11 mouse cellular contexts compared by ENCODE assay signal in genomic region chr4:144960188-144960904, GRCm38 (mm10).
DNase-seq lines count a peak whose midpoint lies in the region; ATAC-seq and TF ChIP-seq lines count a peak whose summit lies in the region.
"Had no signal": no experiment of that assay in that cellular context is flagged by ENCODE, and none has a peak within 500 bp of the region (broad histone marks: within the 10 kb centered on the region; RNA-seq: fewer than 3 reads in every experiment).

No protein-coding gene starts in this region.

- 62% methylated on average over 8 of the region's 8 CpGs for WGBS in limb, embryonic 12.5 days
- WGBS in limb, embryonic 10.5 days = 66% methylated on average over 8 of the region's 8 CpGs
- WGBS in kidney, adult 2 months = 8% methylated on average over 8 of the region's 8 CpGs
- 52% methylated on average over 8 of the region's 8 CpGs for WGBS in lung, embryonic 16.5 days
- WGBS in midbrain, embryonic 14.5 days = 67% methylated on average over 8 of the region's 8 CpGs
- WGBS in cerebellum, adult 2 months = 77% methylated on average over 8 of the region's 8 CpGs

- H3K4me2 ChIP-seq in limb, embryonic 12.5 days = no peak overlapping the region
- H3K4me2 ChIP-seq in lung, embryonic 16.5 days (ENCODE audit: low read depth, low read length) = no peak overlapping the region
- H3K4me2 ChIP-seq in midbrain, embryonic 14.5 days (ENCODE audit: low read length) = no peak overlapping the region
- H3K4me2 ChIP-seq: embryonic facial prominence, embryonic 12.5 days had no signal

- no peaks in the 10 kb centered on the region for H3K27me3 ChIP-seq in limb, embryonic 12.5 days
- 0 out of 2 replicates have a peak, but pooled peaks cover 4% of the 10 kb centered on the region for H3K27me3 ChIP-seq in limb, embryonic 10.5 days (ENCODE audit: low read depth, poor library complexity, severe bottlenecking)
- no peaks in the 10 kb centered on the region for H3K27me3 ChIP-seq in kidney, adult 2 months (replicated peaks; ENCODE audit: control insufficient read depth, insufficient read depth, low read length)
- H3K27me3 ChIP-seq in lung, embryonic 16.5 days (ENCODE audit: control insufficient read depth, insufficient read depth, low read depth, low read length) = no peaks in the 10 kb centered on the region
- no peaks in the 10 kb centered on the region for H3K27me3 ChIP-seq in midbrain, embryonic 14.5 days (ENCODE audit: control insufficient read depth, insufficient read depth, low read length)
- H3K27me3 ChIP-seq in cerebellum, adult 2 months (ENCODE audit: control insufficient read depth, insufficient read depth, low read length) = no peaks in the 10 kb centered on the region
- H3K27me3 ChIP-seq: CH12.LX; embryonic facial prominence, embryonic 12.5 days had no signal

- H3K4me1 ChIP-seq in limb, embryonic 12.5 days (replicated peaks) = peaks cover 5% of the 10 kb centered on the region; the same call in 1 of the 2 replicates
- H3K4me1 ChIP-seq in limb, embryonic 10.5 days = peaks cover 6% of the 10 kb centered on the region; the same call in 1 of the 2 replicates
- H3K4me1 ChIP-seq in kidney, adult 2 months (ENCODE audit: control insufficient read depth, insufficient read depth, low read length) = peaks cover 26% of the 10 kb centered on the region
- peaks cover 12% of the 10 kb centered on the region; the same call in 1 of the 2 replicates for H3K4me1 ChIP-seq in lung, embryonic 16.5 days (replicated peaks; ENCODE audit: control insufficient read depth, insufficient read depth, low read length)
- H3K4me1 ChIP-seq in midbrain, embryonic 14.5 days (ENCODE audit: control insufficient read depth, insufficient read depth, low read length) = no peaks in the 10 kb centered on the region
- H3K4me1 ChIP-seq in cerebellum, adult 2 months (ENCODE audit: control insufficient read depth, insufficient read depth, low read length) = peaks cover 2% of the 10 kb centered on the region

- no peak for TF ChIP-seq POLR2A in kidney, adult 2 months (IDR thresholded peaks at IDR 0.05; ENCODE audit: low read depth, low read length)
- no peak for TF ChIP-seq POLR2A in cerebellum, adult 2 months (IDR thresholded peaks at IDR 0.05; ENCODE audit: borderline replicate concordance, insufficient read depth, low read length)

- H3K9ac ChIP-seq in limb, embryonic 12.5 days (replicated peaks) = no peak overlapping the region
- H3K9ac ChIP-seq in lung, embryonic 16.5 days (ENCODE audit: low read length) = no peak overlapping the region
- no peak overlapping the region for H3K9ac ChIP-seq in midbrain, embryonic 14.5 days (replicated peaks; ENCODE audit: low read length)
- H3K9ac ChIP-seq: embryonic facial prominence, embryonic 12.5 days had no signal

- H3K9me3 ChIP-seq in limb, embryonic 12.5 days = no peaks in the 10 kb centered on the region
- H3K9me3 ChIP-seq in limb, embryonic 10.5 days (replicated peaks) = no peaks in the 10 kb centered on the region
- H3K9me3 ChIP-seq in lung, embryonic 16.5 days (ENCODE audit: control insufficient read depth, low read length) = no peaks in the 10 kb centered on the region
- H3K9me3 ChIP-seq in midbrain, embryonic 14.5 days (ENCODE audit: control insufficient read depth, low read length) = no peaks in the 10 kb centered on the region
- H3K9me3 ChIP-seq: embryonic facial prominence, embryonic 12.5 days had no signal

- H3K4me3 ChIP-seq in limb, embryonic 12.5 days (replicated peaks) = no peak overlapping the region
- no peak overlapping the region for H3K4me3 ChIP-seq in limb, embryonic 10.5 days
- H3K4me3 ChIP-seq in kidney, adult 2 months (ENCODE audit: insufficient read depth, low read depth, low read length) = no peak overlapping the region
- no peak overlapping the region for H3K4me3 ChIP-seq in lung, embryonic 16.5 days (ENCODE audit: low read length)
- no peak overlapping the region for H3K4me3 ChIP-seq in midbrain, embryonic 14.5 days (replicated peaks; ENCODE audit: low read depth, low read length)
- no peak overlapping the region for H3K4me3 ChIP-seq in cerebellum, adult 2 months (replicated peaks; ENCODE audit: insufficient read depth, low read depth, low read length)
- H3K4me3 ChIP-seq: embryonic facial prominence, embryonic 12.5 days; myocyte had no signal

- ATAC-seq in limb, embryonic 12.5 days (ENCODE audit: insufficient number of reproducible peaks, insufficient read depth, low FRiP score, low TSS enrichment, low read depth) = no peak
- ATAC-seq in lung, embryonic 16.5 days (ENCODE audit: low read depth) = peak; percentile 65
- no peak for ATAC-seq in midbrain, embryonic 14.5 days (ENCODE audit: low FRiP score, low TSS enrichment)
- no peak for ATAC-seq in cerebellum, adult (ENCODE audit: insufficient number of reproducible peaks, low FRiP score, low TSS enrichment)

- TF ChIP-seq CTCF in kidney, adult 2 months (conservative IDR thresholded peaks at IDR 0.05; ENCODE audit: insufficient read depth, insufficient read length, low read depth, low read length) = no peak
- TF ChIP-seq CTCF in cerebellum, adult 2 months (IDR thresholded peaks at IDR 0.05; ENCODE audit: borderline replicate concordance, insufficient read depth, low read depth, low read length) = no peak

- H3K36me3 ChIP-seq in limb, embryonic 12.5 days = no peaks in the 10 kb centered on the region
- no peaks in the 10 kb centered on the region for H3K36me3 ChIP-seq in limb, embryonic 10.5 days
- no peaks in the 10 kb centered on the region for H3K36me3 ChIP-seq in kidney, adult 2 months (ENCODE audit: control insufficient read depth, insufficient read depth, low read length)
- H3K36me3 ChIP-seq in lung, embryonic 16.5 days (ENCODE audit: control insufficient read depth, insufficient read depth, low read length) = no peaks in the 10 kb centered on the region; the same call in 1 of the 2 replicates
- no peaks in the 10 kb centered on the region for H3K36me3 ChIP-seq in midbrain, embryonic 14.5 days (ENCODE audit: control insufficient read depth, insufficient read depth, low read length)
- H3K36me3 ChIP-seq: embryonic facial prominence, embryonic 12.5 days had no signal

- no peak for DNase-seq in limb, embryonic 10.5 days (ENCODE audit: low spot score)
- peak; percentile 98 for DNase-seq in kidney, adult 2 months
- DNase-seq in midbrain, embryonic 14.5 days = no peak
- DNase-seq in cerebellum, adult 2 months = no peak
- DNase-seq in cerebellum, adult 9-11 months = no peak

- H3K27ac ChIP-seq in limb, embryonic 12.5 days = peak overlapping the region; percentile 35; the same call in 1 of the 2 replicates
- H3K27ac ChIP-seq in limb, embryonic 10.5 days = no peak overlapping the region
- H3K27ac ChIP-seq in kidney, adult 2 months (ENCODE audit: insufficient read depth, low read depth, low read length) = peak overlapping the region; percentile 100
- peak overlapping the region; percentile 40; the same call in 1 of the 2 replicates for H3K27ac ChIP-seq in lung, embryonic 16.5 days (ENCODE audit: low read length)
- no peak overlapping the region for H3K27ac ChIP-seq in midbrain, embryonic 14.5 days (replicated peaks; ENCODE audit: low read depth, low read length)
- H3K27ac ChIP-seq in cerebellum, adult 2 months (ENCODE audit: insufficient read depth, low read length) = no peak overlapping the region
- H3K27ac ChIP-seq: embryonic facial prominence, embryonic 12.5 days had no signal

Comparison
In these comparisons a context has a peak if more than half of its experiments do, and no peak if none do; other contexts are left out.
1. H3K27ac ChIP-seq: peak in limb, embryonic 12.5 days (single experiment), kidney, adult 2 months (single experiment) and lung, embryonic 16.5 days (single experiment); none in limb, embryonic 10.5 days (single experiment), midbrain, embryonic 14.5 days (single experiment) and cerebellum, adult 2 months (single experiment).